Mouse (Mus musculus) A20 (cell line): ENCODE results near the gene Sema5a.

Experiments used
- DNase-seq: peaks from one replicate; pipeline ENCODE4 v3.0.0-alpha.2; 2011; ENCODE audit warnings: low read depth, low spot score

The Sema5a gene

DNA sequence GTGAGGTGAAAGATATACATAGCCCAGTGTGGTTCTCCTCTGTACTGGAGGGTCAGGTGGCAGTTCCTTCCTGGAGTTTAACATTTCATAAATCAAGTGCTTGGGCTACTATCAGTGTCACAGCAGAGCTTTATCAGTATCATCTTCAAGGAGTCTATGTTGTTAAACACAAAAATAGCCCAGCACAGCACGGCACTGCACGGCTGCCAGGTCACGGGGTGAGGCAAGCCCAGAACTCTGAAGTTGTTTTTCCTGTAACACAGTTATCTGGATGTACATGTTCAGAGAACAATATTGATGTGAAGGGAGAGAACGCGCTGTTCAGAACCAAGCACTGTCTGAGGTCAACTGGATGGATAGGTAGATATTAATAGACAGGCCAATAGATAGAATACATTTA lies 112.2 kb downstream of the Sema5a start:
- DNase-seq = no peak

DNA sequence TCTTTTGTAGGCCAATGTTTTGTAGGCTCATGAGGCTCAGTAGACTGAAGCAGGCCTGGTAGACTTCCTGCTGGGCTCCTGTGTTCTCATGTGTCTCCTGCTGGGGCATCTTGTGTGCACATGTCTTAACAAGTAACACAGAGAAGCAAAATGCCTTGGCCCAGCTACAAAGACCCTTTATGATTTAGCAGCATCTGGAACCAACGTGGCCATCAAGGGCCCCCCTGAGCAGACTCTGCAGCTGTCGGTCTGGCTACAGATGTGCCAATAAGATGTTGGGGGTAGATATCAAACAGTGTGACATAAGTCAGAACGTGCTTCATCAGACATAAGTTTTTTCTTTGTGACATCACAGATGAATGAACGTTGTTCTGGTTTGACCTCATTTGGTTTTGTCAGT lies 123.2 kb downstream of the Sema5a start:
- no peak for DNase-seq

DNA sequence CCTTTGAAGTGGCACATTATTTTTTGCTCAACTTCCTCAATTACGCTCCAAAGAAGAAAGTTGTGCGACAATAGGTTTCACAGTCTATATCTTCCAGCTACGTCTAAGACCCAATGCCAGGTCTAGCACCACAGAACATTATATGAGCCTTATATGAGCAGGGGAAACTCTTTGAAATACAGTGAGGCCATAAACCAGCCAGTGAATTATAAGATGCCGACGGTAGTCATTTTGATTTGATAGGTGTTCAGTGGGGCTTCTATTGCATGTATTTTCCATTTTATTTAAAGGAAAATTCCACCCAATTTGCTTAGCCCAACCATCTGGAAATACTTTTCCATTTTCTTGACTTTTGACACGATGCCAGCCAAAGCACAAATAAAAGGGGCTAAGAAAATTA lies 126.3 kb downstream of the Sema5a start:
- DNase-seq = no peak

DNA sequence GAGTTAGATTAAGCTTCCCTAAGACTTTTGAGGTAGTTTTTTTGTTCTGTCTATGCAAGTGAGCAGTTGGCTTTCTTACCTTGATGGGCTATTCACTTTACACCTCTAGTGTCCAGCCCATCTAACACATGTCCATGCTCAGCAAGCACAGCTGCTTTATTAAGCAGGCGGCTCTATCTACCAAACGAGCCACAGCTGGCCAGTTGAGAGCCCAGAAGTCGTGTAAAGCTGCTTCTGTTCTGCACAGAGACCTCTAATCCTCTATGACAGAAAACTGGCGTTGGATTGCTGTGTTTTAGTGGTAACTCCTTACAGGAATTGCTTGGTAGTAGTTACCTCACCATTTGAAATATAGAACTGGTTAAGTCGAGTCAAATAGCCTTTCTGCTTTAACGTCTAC lies 126.8 kb downstream of the Sema5a start:
- no peak for DNase-seq

DNA sequence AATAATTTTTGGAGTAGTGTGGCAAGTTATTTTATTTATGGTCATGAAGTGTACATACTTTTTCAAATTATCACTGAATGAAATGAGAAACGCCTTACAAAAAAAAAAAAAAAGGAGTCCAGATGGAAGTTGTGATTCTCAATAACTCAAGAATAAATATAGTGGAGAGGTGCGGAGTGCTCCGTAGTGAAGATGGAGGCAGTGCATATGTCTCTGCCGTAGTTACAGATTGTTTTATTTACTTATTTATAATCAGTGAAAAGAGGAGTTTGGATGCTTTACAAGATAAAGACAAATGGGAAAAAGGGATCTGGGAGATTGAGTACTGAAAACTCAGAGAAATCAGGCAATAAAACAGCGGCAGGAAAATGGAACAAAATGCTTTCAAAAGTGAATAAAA lies 131.7 kb downstream of the Sema5a start:
- no peak for DNase-seq

DNA sequence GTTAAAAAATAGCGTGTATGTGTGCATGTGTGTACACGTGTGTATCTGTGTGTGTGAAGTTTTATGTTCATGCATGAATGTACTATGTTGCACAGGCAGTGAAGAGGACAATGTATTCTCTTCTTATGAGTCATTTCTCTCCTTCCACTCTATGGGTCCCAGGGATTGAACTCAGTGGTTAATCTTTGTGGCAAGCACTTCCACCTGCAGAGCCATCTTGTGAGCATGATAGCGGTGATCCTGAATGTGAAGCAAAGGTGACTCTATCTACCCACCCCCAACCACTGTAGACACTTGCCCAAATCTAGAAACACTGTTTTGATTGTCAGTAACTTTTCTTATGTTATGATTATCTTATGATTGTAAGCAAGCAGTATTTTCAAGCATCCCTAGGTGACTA lies 133.2 kb downstream of the Sema5a start:
- DNase-seq = no peak

DNA sequence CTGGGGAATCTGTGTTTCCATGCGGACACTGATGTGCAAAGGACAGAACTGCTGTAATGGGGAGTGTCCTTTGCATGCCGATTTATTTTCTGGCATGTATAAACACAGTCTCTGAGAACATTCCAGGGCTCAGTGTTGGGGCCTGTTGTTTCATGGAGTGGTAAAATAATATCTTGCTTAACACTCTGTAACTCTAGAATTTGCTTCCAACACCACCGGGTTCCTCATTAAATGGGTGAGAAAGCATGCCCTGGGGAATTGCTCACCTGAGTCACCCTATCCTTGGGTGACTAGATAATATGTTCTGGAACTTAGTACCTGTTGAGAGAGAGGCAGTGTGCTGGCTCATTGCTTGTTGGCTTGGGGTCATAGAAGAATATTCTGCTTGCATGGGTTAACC lies 135.7 kb downstream of the Sema5a start:
- DNase-seq = no peak

DNA sequence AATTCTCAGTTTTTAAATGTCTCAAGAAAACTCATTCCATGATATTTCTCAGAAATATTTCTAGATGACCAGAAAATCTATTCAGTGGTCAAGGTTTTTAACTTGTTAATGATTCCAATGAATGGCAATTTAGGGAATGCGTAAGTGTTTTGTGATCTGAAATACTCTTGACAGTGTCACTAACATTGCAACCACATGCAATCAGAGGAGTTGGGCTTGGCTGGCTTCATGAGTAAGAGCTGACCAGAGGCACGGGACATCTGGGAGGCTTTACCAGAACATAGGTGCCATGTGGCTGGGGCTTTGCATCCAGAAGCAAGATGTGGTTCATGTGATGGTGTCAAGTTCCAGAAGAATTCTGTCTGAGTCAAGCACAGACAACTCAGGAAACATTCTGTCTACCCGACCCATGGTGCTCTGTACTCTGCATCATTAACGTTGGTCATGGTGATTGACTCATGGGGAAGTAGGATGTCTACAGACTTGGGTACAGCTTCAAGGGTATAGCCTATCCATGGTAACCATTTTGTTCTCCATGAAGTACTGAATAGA lies 138.4 kb downstream of the Sema5a start:
- DNase-seq = no peak

DNA sequence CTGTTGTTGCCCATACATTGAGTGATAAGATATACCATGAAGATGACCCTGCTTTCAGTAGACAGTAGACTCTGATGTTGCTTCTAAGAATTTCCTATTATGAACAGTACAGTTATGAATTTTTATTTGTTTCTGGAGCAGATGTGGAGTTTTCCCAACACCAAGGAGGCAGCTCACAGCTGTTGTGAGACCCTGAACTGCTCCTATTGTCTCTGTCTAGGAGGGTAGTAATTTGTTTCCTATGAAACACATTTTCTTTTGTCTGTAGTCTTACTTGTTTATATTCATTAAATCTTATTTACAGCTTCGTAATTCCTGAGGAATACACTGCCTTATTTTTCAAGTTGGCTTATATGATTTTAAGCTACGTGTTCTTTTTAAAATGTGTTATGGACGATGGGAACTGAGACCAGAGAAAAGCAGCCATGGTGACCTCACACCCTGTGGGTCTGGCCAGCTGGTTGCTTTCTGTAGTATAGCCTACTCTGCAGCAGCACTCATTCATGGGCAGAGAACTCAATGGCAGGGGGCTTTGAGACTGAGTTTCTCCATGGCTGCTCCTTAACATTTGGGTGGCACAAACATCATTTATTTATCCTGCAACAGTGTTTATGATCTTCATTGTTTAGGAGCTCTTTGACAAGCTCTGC lies 151.8 kb downstream of the Sema5a start:
- no peak for DNase-seq

DNA sequence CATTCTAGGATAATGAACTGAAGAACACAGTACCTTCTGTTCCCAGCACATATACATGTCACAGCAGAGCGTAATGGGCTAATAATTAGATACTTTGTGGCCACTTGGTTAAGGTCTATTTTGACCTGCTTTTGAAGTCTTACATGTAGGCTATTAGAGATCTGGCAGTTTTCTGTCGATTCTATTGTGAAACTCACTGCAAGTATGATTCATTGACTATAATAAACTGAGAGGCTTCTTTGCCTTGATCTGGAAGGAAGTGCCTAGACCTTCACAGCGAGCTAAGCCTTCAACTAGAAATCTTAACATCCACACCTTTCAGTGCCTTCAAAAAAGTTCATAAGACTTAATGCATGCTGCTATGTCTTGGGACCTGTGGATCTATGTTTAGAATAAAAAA lies 152.5 kb downstream of the Sema5a start:
- DNase-seq = no peak

DNA sequence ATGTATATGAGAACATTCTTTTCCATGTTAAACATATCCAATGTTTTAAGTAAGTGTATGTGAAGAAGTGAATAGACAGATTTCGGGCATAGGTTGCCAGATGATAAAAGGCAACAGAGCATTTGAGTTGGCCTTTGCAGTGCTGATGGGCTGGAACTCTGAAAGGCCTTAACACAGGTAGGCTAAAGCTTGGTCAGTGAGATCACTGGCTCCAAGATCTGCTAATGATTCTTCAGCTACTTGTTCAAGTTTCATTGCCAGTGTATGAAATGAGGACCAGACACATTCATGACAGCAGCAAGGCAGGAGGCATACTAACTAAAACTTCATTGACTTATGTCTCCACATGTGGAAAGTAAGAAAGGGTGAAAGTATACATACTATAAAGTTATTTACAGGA lies 154.1 kb downstream of the Sema5a start:
- DNase-seq = no peak

DNA sequence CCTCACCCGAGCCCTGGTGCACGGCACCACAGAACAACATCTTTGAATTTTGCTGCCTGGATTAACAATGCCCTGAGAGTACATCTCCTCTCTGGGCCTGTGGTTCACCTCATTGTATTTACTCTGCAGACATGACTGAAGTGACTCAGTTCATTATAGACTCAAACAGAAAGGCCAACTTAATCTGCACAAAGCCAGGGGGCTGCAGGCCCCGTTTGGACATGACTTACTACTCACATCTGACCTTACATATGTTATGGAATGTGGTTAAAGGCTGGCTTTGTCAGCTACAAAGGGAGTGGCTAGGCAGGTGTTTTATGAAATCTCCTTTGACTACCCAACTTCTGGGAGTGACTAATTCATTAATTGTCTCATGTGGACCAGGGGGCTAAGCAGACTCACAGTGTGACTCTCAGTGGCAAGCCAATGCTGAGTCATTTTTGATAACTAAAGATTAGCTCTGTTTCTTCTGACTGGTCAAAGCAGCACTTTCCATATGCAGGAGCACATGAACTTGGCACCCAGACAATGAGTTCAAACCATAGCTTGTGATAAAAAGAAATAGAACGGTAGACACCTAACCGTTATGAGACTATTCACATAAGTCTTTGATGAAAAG lies 157.4 kb downstream of the Sema5a start:
- DNase-seq = no peak

DNA sequence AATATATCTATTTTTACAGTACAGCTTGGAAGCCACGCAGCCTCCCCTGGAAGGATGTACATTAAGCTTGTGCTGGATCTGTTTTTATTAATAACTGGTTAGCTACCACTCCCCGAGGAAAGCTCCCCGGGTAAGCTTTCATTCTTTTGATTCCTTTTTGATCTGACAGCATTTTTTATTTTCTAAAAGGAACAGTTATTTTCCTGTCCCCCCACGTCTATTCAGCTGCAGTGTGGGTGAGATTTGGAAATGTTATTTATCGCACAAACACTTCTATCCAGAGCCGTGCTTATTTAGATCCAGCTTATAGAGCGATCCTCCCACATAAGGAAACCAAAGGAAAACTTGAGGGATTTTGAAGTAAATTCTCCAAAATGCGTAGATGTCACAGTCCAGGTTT lies 158.7 kb downstream of the Sema5a start:
- no peak for DNase-seq

DNA sequence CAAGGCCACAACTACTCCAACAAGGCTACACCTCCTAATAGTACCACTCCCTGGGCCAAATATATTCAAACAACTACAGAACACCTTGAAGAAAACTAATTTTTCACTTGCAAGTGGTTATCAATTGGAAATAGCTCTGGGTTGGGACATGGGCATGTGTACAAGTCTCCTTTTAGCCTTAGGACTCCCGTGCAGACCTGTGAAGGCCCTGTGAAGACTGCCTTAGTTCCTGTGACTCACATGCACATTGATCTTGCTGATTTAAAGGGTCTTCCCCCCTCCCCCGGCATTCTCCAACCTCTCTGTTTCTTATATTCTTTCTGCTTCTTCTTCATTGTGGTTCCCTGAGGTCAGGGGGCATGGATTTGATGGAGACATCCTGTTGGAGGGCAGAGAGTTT lies 161.8 kb downstream of the Sema5a start:
- no peak for DNase-seq

DNA sequence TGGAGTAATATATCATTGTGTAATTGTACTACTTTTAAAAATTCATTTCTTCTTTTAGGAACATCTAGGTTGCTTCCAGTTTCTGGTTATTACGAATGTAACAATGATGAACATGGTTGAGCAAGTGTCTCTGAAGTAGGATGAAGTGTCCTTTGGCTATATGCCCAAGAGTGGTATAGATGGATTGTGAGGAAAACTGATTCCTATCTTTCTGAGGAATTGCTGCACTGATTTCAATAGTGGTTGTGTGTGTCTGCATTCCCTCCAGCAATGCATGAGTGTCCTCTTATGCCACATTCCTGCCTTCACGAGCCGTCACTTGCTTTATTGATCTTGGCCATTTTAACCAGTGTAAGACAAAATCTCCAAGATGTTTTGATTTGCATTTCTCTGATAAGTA lies 163.2 kb downstream of the Sema5a start:
- no peak for DNase-seq

DNA sequence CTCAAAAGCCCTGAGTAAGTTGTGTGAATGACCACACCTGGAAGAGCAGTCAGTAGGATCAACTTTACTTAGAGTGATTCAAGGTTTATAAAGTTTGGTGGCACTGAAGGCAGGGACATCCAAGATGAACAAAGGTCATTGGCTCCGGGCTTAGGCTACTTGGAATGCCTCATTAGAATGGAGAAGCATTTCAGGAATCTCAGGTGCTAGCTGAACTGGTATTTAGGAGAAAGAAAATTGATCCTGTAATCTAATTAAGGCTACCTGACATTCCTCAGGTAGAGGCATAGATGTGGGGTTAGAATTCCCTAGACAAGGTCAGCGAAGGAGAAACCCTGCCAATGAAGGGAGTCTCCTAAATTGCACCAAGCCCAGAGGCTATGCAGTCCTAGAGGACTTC lies 171.7 kb downstream of the Sema5a start:
- no peak for DNase-seq

DNA sequence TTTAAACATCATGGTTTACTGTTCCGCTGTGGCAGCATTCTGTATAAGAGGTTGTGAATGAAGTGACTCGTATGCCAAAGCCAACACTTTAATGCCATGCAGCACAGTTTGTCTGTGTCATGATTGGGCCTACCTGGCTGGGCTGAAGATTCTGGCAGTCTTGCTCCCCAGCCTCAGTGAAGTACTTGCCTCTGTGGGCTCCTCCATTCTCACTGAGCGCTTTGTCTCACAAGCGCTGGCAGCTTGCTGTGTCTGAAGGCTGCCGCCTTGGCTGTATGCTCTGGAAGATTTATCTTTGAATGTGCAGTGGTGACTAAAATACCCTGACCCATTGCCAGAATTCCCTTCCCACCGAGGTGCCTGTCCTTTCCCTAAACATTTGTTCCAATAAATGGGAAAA lies 178.0 kb downstream of the Sema5a start:
- DNase-seq = no peak

DNA sequence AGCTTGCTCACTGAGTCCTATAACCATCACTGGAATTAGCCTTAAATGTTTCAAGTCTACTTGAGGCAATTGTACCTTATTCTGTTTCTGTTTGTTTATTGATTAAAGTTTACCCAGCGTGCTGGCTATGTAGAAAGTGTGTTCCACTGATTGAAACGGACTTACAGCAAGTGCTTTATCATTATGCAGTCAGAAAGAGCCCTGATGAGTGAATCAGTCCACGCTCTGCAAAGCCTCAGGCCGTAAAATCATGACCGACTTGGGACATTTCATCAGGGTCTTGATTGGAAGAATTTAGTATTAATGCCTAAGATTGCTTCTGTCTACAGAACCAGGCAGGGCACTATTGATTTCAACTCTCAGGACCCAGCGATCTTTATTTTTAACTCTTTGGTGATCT lies 178.5 kb downstream of the Sema5a start:
- DNase-seq = no peak

DNA sequence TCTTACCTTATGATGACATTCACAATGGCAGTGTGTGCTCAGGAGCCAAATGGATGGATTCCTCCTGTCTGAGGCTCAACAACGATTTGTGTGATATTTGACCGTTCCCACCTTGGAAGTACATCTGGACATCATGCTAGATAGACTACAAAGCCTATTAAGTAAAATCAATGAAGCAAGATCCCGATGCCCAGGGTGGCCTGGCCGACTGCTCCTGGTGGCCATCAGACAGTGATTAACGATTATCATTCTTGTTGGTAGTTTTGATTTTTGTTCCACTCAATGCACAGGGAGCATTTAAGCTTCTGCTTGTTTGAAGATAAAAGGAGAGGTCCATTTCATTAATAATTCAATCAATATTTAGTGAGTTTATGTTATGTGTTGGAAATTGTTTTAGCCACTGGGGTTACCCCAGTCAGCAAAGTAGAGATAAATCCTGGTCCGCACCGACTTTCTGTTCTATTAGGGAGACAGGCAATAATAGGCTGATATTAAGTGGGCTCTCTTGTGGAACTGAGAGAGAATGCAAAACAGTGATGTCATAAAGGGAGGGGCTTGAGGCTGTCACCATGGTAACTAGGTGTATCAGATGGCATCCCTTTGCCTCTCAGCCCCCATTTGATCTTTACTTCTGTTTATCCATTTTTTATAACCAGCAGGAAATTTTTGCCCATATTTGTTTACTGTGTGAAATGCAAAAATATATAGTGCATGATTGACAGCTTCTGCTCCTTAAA lies 182.7 kb downstream of the Sema5a start:
- DNase-seq = no peak

DNA sequence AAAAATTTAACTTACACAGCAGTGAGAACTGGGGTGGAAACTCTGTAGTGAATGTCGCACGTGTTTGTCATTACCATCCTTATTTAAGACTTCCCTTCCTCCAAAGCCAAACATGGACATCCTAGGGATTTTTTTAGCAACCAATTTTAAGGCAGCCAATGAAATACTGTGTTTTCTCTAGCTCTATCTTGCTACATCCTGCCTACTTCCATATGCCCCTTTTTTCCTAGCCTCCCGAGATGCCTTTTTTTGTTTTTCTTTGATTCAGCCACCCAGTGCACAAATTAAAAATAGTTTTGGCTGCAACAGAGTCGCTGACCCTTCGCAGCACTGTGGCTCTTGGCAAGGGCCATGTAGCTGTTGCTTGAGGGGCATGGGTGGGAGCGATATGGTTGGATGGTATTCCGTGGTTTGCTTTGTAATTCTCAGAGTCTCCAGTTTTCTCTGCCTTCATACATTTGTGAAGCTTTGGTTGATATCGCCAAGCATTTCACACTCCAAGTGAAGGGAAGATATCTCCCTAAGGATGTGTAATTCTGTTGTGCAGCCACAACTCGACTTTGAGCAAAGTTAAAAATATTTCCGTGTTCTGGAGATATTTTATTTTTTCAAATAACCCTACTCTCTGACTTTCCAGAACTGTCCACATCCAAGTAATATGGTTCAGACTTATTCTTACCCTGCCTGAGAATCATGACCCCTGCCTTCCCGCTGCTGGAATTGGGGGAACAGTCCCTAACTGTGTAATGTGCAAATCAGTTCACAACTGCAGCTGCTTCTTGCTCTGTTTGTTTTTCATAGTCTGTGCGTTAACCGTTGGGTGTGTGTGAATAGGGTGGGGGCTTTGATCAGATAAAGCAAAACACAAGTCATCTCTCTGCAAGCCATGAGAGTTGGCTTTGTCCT lies 188.6 kb downstream of the Sema5a start:
- no peak for DNase-seq

DNA sequence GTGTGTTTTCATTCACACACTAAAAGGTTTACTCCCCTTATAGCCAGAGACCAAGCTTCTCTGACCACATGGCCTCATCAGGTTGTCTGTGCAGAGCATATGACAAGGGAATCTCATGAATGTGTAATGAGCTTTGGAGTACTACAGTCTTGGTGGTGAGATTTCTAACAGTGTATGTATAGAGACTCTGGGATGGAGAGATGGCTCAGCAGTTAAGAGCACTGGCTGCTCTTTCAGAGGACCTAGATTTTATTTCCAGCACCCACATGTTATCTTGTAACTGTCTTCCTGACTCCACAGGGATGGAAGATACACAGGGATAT lies 189.2 kb downstream of the Sema5a start:
- no peak for DNase-seq

DNA sequence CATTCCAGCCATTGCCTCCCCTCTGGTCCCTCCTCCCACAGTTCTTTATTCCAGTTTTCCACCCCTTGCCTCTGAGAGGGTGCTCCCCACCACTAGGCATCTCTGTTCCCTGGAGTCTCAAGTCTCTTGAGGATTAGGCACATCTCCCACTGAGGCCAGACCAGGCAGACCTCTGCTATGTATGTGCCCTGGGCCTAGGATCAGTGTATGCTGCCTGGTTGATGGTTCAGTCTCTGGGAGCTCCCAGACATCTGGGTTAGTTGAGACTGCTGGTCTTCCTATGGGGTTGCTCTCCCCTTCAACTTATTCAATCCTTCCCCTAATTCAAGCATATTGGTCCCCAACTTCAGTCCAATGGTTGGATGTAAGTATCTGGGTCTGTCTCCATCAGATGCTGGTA lies 189.7 kb downstream of the Sema5a start:
- no peak for DNase-seq
